Mouse (Mus musculus): ENCODE measurements at regions not wholly inside any gene's neighbourhood (a gene's known extent, or its start where the extent isn't known, plus 50 kb on each side); places are given as distances from the start of the nearest gene placed in this dataset.

- in situ Hi-C loops (cut with MseI, MboI) = no loop called here
Measured at GRCm38 (mm10) chr2:12033518-12034322, 256.0 kb downstream of the Ankrd16 start.

GRCm38 (mm10) chr2:12034323-12034585 lies 256.6 kb downstream of the Ankrd16 start:
- in situ Hi-C loops (cut with MseI, MboI) = no loop called here

- in situ Hi-C loops (cut with MseI, MboI) = no loop called here
Measured at GRCm38 (mm10) chr2:12049386-12049785, 252.3 kb downstream of the Itga8 start.

- in situ Hi-C loops (cut with MseI, MboI) = no loop called here
Measured at GRCm38 (mm10) chr2:12049972-12050371, 251.8 kb downstream of the Itga8 start.

GRCm38 (mm10) chr2:12053404-12054164 lies 248.1 kb downstream of the Itga8 start:
- in situ Hi-C loops (cut with MseI, MboI) = no loop called here

GRCm38 (mm10) chr2:12054165-12054500 lies 247.6 kb downstream of the Itga8 start:
- in situ Hi-C loops (cut with MseI, MboI) = no loop called here
